Mouse (Mus musculus): Measurements from ENCODE around the gene Tspyl4.

DNA sequence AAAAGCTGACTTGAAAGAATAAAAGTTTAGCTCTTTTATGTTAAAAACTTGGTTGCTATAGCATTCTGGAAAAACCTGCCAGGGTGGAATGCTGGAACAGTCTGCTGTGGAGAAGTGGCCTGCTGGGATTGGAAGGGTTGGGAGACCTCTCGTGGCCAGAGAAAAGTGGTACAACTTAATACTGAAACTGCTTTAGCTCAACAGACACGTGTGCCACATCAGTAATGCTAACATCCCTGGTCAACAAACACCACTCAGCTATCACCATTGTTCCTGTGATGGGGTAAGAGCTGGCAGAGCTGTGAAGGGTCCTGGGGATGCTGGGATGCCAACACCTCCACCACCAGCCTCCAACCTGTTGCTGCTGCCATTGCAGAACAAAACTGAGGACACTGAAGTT lies 31.1 kb downstream of the Tspyl4 start:
- TF ChIP-seq CTCF (IDR thresholded peaks at IDR 0.05; ENCODE audit: control insufficient read depth, insufficient read depth, low read length) (peak; percentile 33; the same call in 1 of the 2 replicates), POLR2A (IDR thresholded peaks at IDR 0.05; ENCODE audit: borderline replicate concordance, control insufficient read depth, low read depth, low read length) (no peak)

All from bone marrow, adult 2 months (tissue).